Mouse (Mus musculus): ENCODE data around the gene Pkm.

Gene Pkm

GRCm38 (mm10) chr9:59716275-59716898, 60.2 kb downstream of the Pkm start:
- DNase-seq, result no peak

- DNase-seq, result no peak
Measured at GRCm38 (mm10) chr9:59718237-59718636, 62.1 kb downstream of the Pkm start.

- DNase-seq, result no peak
Measured at GRCm38 (mm10) chr9:59721144-59721543, 65.0 kb downstream of the Pkm start.

DNA sequence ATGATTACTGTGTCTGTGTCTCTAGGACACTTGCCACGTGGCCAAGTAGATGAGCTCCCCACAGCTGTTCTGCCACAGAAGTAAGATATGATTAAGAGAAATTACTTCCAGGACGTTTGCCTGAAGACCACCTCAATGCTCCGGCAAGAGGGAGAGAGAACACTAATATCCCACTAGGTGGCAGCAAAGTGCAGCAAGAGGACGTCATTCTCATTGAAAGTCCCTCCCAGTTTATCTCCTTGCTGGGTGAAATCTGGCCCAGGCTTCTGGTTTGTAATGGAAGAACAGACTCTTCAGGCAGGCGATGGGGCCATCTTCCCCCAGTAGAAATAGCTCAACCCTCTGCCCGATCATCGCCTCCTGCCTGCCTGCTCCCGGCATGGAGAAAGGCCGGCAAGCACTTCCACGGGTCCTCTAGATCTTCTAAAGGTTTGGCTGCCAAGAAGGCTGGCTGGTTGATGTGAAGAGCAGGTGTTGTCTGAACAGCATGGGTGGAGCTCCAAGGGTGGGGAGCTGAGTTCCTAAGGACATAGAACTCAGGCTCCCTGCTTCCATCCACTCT, 67.0 kb downstream of the Pkm start:
- DNase-seq, result peak; percentile 96

DNA sequence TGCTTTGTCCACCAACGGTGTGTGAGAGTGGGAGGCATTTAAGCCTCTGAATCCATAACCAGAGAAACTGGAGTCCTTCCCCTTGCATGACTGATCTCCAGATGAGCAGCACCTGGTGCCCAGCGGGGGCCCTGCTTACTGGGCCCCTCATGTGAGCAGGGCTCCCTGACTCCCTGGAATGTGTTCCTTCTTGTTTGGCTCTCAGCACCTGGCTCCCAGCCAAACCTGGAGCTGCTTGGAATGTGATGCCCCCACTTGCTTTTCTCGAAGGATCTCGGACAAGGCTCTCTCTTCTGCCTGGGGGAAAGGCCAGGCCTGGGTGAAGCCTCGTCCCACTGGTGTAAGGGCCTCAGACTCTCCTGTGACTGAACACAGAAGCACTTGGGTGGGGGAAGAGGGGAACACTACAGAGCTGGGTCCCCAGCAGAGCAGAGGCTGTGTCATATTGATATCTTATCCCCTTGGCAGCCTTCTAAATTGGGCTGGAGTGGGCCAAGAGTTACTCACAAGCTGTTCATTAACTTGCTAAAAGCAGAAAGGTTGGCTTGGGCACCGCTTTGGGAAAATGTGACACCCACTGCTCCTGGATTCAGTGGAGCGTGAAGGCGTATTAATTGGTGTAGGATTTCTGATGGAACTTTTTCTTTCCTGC, 67.7 kb downstream of the Pkm start:
- DNase-seq, result peak; percentile 78

DNA sequence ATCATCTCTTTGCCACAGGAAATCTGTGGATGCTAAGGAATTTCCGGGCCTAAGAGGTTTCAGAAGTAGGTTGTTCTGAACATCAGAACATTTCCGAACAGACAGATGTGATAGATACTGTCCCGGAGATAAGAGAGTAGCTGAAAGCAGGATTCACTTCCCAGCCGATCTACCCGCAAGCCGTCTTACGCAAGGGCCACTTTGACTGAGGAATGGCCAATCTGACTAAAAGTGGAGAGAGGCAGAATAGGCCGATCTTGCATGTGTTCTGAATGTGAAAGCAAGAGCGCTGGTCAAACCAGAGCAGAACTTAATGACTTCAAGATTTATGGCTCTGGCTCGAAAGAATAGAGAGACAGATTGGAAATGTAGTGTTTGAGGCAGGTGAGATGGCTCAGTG, 69.3 kb downstream of the Pkm start:
- peak; percentile 81 for DNase-seq

- DNase-seq, result no peak
Measured at GRCm38 (mm10) chr9:59727569-59728286, 71.6 kb downstream of the Pkm start.

Data from heart, adult 11 months (tissue).